Mouse (Mus musculus): Measurements from ENCODE around the gene Slc22a30.

Slc22a30 gene

DNA sequence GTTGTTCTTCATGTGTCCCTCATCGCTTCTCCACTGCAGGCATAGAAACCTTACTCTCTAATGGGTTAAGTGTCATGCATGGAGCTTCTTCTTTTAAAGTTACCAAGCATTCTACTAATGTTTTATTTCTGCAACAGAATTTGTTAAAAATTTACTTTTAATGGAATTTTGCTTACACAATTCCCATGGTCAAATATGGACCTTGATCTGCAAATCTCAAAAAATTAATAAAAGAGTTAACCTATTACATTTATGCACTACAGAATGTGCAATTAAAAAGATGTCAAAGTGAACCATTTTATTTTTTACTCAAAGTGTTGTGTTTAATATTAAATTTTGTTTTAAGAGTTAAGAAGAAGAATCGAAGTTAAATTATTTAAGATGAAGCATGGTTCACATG lies at the start of gene Slc22a30:
TSS of gene Slc22a30 (minus strand) at position 101 of the 400 bp plus-strand sequence.
- DNase-seq = peak; percentile 19

DNA sequence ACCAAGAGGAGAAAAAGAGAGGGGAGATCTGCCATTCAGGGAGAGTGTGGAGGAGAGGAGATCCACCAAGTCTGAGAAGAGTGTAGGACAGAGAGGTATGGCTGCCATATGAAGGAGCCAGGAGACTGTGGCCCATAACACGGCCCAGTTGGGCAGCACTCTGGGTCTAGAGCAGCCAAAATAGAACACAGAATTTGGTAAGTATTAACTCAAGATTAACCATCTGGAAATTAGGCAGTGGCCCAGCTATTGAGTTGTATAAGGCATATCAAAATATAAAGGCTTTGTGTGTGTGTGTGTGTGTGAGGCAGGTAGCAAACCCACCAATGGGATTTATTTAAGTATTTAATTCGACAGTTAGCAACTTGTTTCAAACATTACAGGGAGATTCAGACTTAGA lies 43.4 kb upstream of the Slc22a30 start:
- DNase-seq = peak; percentile 72

DNA sequence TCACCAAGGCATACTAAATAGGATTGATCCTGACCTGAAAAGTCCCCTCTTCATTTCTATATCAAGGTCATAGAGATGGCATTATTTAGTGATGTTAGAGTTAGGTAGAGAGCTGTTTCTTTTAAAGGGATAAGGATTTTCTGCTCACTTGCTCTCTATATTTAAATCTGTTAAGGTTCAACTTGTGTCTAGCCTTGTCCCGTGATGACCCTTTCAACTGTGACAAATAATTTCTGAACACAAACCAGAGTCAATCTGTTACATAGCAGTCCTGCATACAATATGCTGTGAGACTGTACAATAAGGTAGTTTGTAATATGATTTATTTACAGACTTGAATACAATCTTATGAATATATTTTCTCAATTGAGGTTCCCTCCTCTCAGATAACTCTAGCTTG lies 42.6 kb upstream of the Slc22a30 start:
- DNase-seq = peak; percentile 71

DNA sequence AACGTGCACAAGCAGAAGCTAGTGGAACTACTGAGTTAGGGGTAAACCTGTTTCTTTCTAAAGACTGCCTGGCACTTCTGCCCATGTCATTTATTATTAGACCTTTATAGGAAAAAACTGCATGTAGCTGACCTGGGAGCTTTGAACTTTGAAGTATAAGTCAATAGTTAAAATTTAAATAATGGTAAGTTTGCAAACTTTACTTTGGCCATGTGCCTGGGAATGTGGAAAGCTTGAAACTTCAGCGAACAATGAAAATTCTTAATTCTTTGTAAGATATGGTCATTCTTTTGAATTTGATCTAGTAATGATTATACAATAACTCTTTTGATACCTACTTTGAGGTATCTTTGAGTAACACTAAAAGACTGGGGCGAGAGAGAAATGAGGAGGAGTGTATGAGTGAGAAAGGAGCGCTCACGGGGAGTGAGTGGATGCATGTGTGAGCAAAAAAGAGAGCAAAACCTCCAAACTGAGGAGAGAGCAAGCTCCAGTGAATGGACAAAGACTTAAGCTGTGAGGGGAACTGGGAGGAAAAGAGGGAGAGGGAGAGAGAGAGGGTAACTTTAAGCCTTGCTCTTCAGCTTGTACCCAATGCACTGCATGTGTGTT lies 26.2 kb upstream of the Slc22a30 start:
- DNase-seq = peak; percentile 44

DNA sequence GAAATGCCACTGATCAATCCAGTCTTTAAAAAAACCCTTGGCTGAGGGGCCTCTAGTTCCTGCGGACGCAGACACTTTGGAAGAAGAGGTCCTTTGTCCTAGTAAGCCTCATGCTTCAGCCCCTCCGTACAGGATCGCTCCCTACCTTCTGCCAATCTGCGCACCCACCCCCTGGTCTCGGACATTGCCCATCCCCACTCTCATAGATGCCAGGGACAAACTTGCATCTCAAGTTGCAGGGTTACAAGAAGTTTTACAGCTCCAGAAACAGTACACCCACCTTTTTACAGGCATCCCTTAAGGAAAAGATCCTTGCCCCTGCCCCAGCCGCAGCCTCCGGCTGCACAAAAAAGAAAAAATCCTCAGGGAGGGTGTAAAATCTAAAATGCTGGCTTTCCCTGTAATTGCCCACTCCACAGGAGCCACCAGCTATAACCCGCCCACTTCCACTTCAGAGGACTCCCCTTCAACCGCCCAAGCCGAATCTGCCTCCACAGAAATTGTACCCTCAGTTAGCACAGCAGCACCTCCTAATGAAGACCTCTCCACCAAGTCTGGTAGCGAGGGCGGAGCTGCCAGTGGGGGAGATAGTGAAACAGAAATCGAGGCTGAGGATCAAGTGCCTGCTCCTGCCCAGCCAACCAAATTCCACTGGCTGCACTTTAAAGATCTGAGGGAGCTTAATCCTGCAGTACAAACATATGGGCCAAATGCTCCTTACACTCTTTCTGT lies 2.5 kb upstream of the Slc22a30 start:
- peak; percentile 28 for DNase-seq

Data from kidney, adult 9 months (tissue).